Mouse (Mus musculus): ENCODE measurements around the gene Serhl.

The Serhl gene

DNA sequence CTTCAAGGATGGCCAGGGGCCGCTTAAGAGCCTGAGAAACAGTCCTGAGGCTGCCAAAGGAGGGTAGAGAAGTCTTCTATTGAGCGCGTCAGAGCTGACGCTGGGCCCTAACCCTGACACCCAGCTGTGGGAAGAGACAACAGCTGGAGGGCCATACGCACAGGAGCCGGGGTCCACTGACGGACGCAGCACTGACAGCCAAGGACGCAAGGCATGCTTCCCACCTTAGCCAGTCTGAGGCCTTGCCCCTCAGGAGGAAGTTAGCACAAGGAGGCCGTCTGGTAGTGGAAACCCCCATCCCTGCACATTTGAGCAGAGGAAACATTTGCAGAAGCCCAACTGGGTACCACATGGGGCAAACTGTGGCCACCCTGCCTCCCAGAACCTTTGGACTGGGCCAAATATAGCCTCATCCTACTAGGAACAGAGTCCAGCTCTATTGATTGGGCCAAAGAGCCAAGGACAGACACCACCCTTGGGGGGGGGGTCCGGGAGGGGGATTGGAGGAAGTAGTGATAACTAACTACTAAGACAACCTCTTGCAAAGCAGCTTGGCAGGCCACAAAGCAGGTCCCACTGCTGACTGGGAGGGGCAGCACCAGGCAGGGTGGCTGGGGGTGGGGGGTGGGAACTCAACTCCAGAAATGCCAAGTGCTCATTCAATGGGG is 73.6 kb downstream of the Serhl start:
- DNase-seq (ENCODE audit: low read depth, low spot score) = no peak

- peak; percentile 48 for DNase-seq (ENCODE audit: low read depth, low spot score)
These were observed 75.7 kb downstream of the Serhl start for GRCm38 (mm10) chr15:83164971-83165471.

DNA sequence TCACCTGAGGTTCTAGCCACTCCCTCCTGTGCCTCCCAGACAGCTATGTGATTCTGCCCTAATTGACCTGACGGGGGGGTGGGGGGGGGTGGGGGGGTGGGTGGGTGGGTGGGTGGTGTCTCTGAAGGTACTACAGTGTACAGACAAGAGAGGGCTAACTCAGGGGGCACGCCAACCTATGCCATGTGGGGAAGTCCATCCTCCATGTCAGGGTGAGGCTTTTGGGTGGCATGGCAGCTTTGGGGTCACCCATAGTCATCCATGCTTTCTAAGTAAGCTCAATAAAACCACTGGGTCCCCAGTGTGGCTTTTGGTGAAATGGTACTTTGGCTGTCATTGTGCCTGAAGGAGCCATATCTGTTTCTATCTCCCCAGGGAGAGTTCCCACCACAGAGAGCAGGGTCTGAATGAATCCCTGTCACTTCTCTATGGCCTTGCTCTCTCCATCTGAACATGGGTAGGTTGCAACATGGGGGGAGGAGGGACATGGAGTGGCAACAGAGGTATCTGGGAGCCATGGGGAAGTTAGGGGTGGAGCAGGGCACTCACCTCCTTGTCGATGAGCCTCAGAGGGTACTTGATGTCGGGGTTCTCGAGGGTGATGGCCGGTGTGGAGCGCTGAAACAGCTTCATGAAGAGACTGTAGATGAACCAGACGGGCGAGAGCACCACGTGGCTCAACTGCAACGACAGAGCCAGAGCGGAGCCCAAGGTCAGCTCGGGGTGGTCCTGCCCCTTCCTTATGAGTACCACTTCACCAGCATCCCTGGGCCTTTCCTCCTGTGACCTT is 76.4 kb downstream of the Serhl start:
- DNase-seq (ENCODE audit: low read depth, low spot score) = no peak

Measured in R1 (cell line).